Mouse (Mus musculus): ENCODE measurements at regions not wholly inside any gene's neighbourhood (a gene's known extent, or its start where the extent isn't known, plus 50 kb on each side); places are given as distances from the start of the nearest gene placed in this dataset.

DNA sequence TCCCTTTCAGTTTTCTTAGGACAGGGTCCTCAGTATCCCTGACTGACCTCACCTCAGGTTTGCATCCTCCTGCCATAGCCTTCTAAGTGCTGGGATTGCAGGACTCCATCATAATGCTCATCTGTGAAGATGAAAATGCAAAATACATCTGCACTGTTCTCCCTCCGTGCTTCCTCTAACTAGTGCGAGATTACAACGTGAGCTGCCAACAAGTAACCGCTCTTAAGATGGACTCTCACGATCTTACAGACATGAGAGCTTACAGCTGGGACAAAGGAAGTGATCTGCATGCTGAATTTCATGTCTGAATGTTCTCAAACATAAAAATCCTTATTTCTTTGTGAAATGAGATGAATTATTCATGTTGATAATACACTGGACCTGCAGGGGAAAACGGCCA lies 86.1 kb upstream of the Zc3h12c start:
- no peak overlapping the region for H3K27ac ChIP-seq (ENCODE audit: low read depth, low read length)

DNA sequence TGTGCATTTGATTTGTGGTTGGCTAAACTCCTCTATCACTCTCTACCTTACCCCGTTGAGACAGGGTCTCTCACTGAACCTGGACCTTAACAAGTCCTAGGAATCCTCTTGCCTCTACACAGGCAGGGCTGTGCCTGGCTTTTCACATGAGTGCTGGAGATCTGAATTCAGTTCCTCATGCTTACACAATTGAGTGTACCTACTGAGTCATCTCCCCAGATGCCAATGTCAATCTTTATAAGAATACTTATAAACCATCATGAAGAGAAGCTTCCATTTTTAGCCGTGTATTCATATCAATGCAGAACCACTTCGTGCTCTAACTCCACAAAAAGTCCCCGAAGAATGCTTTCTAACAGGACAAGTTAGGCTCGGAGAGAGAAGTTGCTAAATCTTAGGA lies 83.1 kb upstream of the Zc3h12c start:
- no peak overlapping the region for H3K4me3 ChIP-seq (ENCODE audit: low read depth, low read length)
- no peak overlapping the region for H3K4me2 ChIP-seq (ENCODE audit: low read length)
- no peak for ATAC-seq
- H3K9me3 ChIP-seq (replicated peaks; ENCODE audit: control insufficient read depth, low read length), result no peaks in the 10 kb centered on the region
- H3K27ac ChIP-seq (ENCODE audit: low read depth, low read length), result no peak overlapping the region
- H3K9ac ChIP-seq (ENCODE audit: low read length), result no peak overlapping the region
- WGBS, result 90% methylated on average over 5 of the region's 5 CpGs
- H3K36me3 ChIP-seq (ENCODE audit: control insufficient read depth, insufficient read depth, low read length), result no peaks in the 10 kb centered on the region
- no peaks in the 10 kb centered on the region for H3K4me1 ChIP-seq (ENCODE audit: control insufficient read depth, insufficient read depth, low read length)
- no peaks in the 10 kb centered on the region for H3K27me3 ChIP-seq (replicated peaks; ENCODE audit: control insufficient read depth, insufficient read depth, low read length)
- DNase-seq (ENCODE audit: low spot score), result no peak

More for the DNA sequence above, 86.1 kb upstream of the Zc3h12c start:
- H3K4me2 ChIP-seq (ENCODE audit: low read length), result no peak overlapping the region
- peak; percentile 17 for DNase-seq (ENCODE audit: low spot score)
- H3K27me3 ChIP-seq (replicated peaks; ENCODE audit: control insufficient read depth, insufficient read depth, low read length), result no peaks in the 10 kb centered on the region
- no peaks in the 10 kb centered on the region for H3K9me3 ChIP-seq (replicated peaks; ENCODE audit: control insufficient read depth, low read length)
- H3K4me3 ChIP-seq (ENCODE audit: low read depth, low read length), result no peak overlapping the region
- H3K4me1 ChIP-seq (ENCODE audit: control insufficient read depth, insufficient read depth, low read length), result no peaks in the 10 kb centered on the region
- WGBS, result 68% methylated on average over 6 of the region's 6 CpGs
- H3K36me3 ChIP-seq (ENCODE audit: control insufficient read depth, insufficient read depth, low read length), result no peaks in the 10 kb centered on the region
- H3K9ac ChIP-seq (ENCODE audit: low read length), result no peak overlapping the region
- ATAC-seq, result no peak

DNA sequence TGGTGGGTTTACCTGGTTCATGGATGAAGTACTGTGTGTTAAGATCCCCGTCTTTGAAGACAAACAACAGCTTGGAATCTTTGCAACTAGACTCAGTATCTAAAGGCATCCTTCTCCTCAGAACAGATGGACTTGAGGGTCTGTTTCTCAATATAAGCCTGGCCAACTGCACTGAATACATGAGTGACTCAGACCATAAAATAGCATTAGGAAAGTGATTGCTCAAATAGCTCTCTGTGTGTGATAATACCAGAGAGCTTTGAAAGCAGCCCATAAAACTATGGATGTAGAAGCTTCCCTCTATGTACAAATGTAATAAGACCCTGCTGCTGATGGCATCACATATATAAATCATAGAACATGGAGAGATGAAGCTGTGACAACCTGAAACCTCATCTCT lies 78.3 kb upstream of the Zc3h12c start:
- H3K27me3 ChIP-seq (replicated peaks; ENCODE audit: control insufficient read depth, insufficient read depth, low read length), result no peaks in the 10 kb centered on the region
- H3K4me1 ChIP-seq (ENCODE audit: control insufficient read depth, insufficient read depth, low read length), result no peaks in the 10 kb centered on the region
- no peaks in the 10 kb centered on the region for H3K36me3 ChIP-seq (ENCODE audit: control insufficient read depth, insufficient read depth, low read length)
- H3K9ac ChIP-seq (ENCODE audit: low read length), result no peak overlapping the region
- H3K4me2 ChIP-seq (ENCODE audit: low read length), result no peak overlapping the region
- ATAC-seq (no peak), DNase-seq (ENCODE audit: low spot score) (no peak)
- H3K4me3 ChIP-seq (ENCODE audit: low read depth, low read length), result no peak overlapping the region
- H3K9me3 ChIP-seq (replicated peaks; ENCODE audit: control insufficient read depth, low read length), result no peaks in the 10 kb centered on the region
- no peak overlapping the region for H3K27ac ChIP-seq (ENCODE audit: low read depth, low read length)
- WGBS, result 90% methylated on average over 1 of the region's 1 CpGs

DNA sequence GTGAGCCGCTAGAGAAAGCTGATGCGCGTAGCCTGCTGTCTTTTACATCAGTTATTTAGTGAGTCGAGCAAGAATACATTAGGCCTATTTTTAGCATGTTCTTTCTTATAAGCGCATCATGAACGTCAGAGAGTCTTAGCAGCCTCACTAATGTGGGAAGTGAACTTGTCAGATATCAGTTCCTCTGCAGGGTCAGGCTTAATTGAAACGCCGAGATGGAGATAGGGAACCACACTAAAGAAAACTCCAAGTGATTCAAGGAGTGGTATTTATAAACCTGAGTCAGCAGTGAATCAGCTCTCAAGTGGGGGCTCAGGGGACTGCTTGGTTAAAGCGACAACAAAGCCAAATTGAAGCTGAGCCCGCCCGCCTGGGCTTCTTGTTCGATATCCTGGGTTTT lies 75.7 kb upstream of the Zc3h12c start:
- WGBS, result 70% methylated on average over 12 of the region's 12 CpGs
- no peak for ATAC-seq
- H3K4me1 ChIP-seq (ENCODE audit: control insufficient read depth, insufficient read depth, low read length), result peaks cover 6% of the 10 kb centered on the region; the same call in 1 of the 2 replicates
- no peak overlapping the region for H3K4me3 ChIP-seq (ENCODE audit: low read depth, low read length)
- H3K4me2 ChIP-seq (ENCODE audit: low read length), result no peak overlapping the region
- no peaks in the 10 kb centered on the region for H3K36me3 ChIP-seq (ENCODE audit: control insufficient read depth, insufficient read depth, low read length)
- DNase-seq (ENCODE audit: low spot score), result peak; percentile 23
- no peaks in the 10 kb centered on the region for H3K27me3 ChIP-seq (replicated peaks; ENCODE audit: control insufficient read depth, insufficient read depth, low read length)
- H3K9me3 ChIP-seq (replicated peaks; ENCODE audit: control insufficient read depth, low read length), result no peaks in the 10 kb centered on the region
- no peak overlapping the region for H3K9ac ChIP-seq (ENCODE audit: low read length)
- H3K27ac ChIP-seq (ENCODE audit: low read depth, low read length), result no peak overlapping the region

DNA sequence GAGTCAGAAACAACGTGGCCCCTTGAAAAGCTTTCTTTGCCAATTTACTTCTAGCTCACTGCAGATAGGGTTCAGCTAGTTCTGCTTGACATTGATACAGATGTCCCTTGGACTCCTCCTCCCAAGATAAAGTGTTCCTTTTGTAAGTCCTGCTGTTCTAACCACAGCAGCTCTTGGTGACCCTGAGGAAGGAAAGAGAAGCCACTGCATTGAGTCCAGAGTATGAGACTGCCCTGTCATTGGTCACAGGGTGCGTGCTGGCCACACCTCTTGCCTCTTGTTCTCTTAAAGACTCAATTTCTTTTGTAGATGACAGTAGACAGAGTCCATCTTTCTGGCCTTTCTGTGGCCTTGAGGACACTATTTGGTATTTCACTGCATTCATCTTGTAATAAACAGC lies 74.7 kb upstream of the Zc3h12c start:
- Histone ChIP-seq H3K27me3 (replicated peaks; ENCODE audit: control insufficient read depth, insufficient read depth, low read length) (no peaks in the 10 kb centered on the region), H3K4me2 (ENCODE audit: low read length) (no peak overlapping the region), H3K9me3 (replicated peaks; ENCODE audit: control insufficient read depth, low read length) (no peaks in the 10 kb centered on the region), H3K9ac (ENCODE audit: low read length) (no peak overlapping the region), H3K4me1 (ENCODE audit: control insufficient read depth, insufficient read depth, low read length) (peaks cover 6% of the 10 kb centered on the region; the same call in 1 of the 2 replicates), H3K36me3 (ENCODE audit: control insufficient read depth, insufficient read depth, low read length) (no peaks in the 10 kb centered on the region), H3K4me3 (ENCODE audit: low read depth, low read length) (no peak overlapping the region), H3K27ac (ENCODE audit: low read depth, low read length) (no peak overlapping the region)
- 88% methylated on average over 2 of the region's 2 CpGs for WGBS
- DNase-seq (ENCODE audit: low spot score) (no peak), ATAC-seq (no peak)

DNA sequence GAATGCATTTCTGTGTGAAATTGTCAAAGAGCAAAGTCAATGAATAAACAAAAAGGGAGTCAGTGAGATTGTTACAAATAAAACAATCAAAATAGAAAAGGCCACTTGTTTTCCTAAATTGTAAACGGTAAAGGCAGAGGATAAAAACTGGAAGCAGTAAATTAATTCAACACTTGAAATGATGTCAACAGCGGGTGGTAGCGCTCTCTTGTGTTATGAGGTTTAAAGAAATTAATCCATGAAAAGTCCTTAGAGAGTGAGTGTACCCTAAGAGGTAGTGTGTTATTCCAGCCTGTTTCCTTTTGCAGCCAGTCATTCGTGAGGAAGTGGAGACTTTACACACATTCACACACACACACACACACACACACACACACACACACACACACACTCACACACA lies 73.2 kb upstream of the Zc3h12c start:
- WGBS, result 51% methylated on average over 4 of the region's 4 CpGs
- no peak for DNase-seq (ENCODE audit: low spot score)

DNA sequence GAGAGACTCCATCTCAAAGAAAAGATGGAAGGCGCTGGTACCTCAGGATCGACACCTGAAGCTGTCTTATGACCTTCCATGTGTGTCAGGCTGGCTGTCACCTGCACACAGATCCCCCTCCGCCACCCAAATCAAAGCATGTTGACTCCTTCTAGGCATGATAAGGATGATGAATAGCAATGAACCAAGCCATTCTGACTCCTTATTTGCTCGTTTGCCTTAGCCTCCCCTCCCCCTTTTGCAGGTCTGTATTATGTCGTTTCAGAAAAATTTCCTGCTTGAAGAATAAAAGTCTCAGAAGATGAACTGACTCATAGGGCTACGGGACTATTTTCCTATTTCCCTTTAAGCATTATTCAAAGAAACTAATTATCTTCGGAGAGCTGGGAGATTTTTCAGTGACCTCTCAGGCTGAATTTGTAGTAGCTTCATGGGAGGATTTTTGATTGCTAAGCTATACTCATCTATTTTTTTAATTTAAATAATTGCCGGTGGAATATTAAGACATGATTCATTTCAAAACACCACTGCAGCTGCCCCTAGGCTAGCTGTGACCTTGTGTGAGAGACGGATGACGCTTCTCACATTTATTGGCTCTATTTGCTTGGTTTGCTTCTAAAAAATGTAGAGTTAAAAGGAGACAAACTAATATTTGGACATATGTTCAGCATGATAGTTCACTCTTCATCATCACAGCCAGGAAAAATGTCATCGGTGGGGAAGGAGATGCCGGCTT lies 72.4 kb upstream of the Zc3h12c start:
- H3K4me2 ChIP-seq (ENCODE audit: low read length), result no peak overlapping the region
- no peaks in the 10 kb centered on the region for H3K27me3 ChIP-seq (replicated peaks; ENCODE audit: control insufficient read depth, insufficient read depth, low read length)
- H3K27ac ChIP-seq (ENCODE audit: low read depth, low read length), result no peak overlapping the region
- ATAC-seq, result no peak
- no peaks in the 10 kb centered on the region for H3K9me3 ChIP-seq (replicated peaks; ENCODE audit: control insufficient read depth, low read length)
- peaks cover 6% of the 10 kb centered on the region; the same call in 1 of the 2 replicates for H3K4me1 ChIP-seq (ENCODE audit: control insufficient read depth, insufficient read depth, low read length)
- 69% methylated on average over 12 of the region's 12 CpGs for WGBS
- no peaks in the 10 kb centered on the region for H3K36me3 ChIP-seq (ENCODE audit: control insufficient read depth, insufficient read depth, low read length)
- no peak overlapping the region for H3K4me3 ChIP-seq (ENCODE audit: low read depth, low read length)
- peak overlapping the region; percentile 14; the same call in 1 of the 2 replicates for H3K9ac ChIP-seq (ENCODE audit: low read length)
- DNase-seq (ENCODE audit: low spot score), result no peak

More for the DNA sequence above, 73.2 kb upstream of the Zc3h12c start:
- no peaks in the 10 kb centered on the region for H3K9me3 ChIP-seq (replicated peaks; ENCODE audit: control insufficient read depth, low read length)
- no peaks in the 10 kb centered on the region for H3K36me3 ChIP-seq (ENCODE audit: control insufficient read depth, insufficient read depth, low read length)
- H3K27ac ChIP-seq (ENCODE audit: low read depth, low read length), result no peak overlapping the region
- no peak for ATAC-seq
- no peak overlapping the region for H3K4me3 ChIP-seq (ENCODE audit: low read depth, low read length)
- no peaks in the 10 kb centered on the region for H3K27me3 ChIP-seq (replicated peaks; ENCODE audit: control insufficient read depth, insufficient read depth, low read length)
- H3K4me2 ChIP-seq (ENCODE audit: low read length), result no peak overlapping the region
- no peak overlapping the region for H3K9ac ChIP-seq (ENCODE audit: low read length)
- H3K4me1 ChIP-seq (ENCODE audit: control insufficient read depth, insufficient read depth, low read length), result peaks cover 6% of the 10 kb centered on the region; the same call in 1 of the 2 replicates

DNA sequence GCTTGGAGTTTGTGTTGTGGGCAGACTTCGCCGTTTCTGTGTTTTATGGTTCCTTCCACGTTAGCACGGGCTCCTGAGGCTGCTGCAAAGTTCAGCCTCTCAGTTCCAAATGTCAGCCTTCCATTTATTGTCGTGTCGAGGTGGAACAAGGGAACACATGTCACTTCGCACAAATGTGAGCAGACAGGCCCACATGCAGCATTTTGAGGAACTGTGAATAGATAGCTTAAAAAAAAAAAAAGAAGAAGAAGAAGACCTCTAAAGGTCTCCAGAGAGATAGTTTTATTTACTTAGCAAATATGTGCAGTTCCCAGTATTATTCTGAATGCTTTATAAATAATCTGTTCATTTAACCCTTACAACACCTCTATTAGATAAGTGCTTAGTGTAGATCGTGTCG lies 66.4 kb upstream of the Zc3h12c start:
- Histone ChIP-seq H3K4me3 (ENCODE audit: low read depth, low read length) (no peak overlapping the region), H3K36me3 (ENCODE audit: control insufficient read depth, insufficient read depth, low read length) (no peaks in the 10 kb centered on the region), H3K27me3 (replicated peaks; ENCODE audit: control insufficient read depth, insufficient read depth, low read length) (no peaks in the 10 kb centered on the region), H3K9me3 (replicated peaks; ENCODE audit: control insufficient read depth, low read length) (no peaks in the 10 kb centered on the region), H3K4me1 (ENCODE audit: control insufficient read depth, insufficient read depth, low read length) (no peaks in the 10 kb centered on the region), H3K4me2 (ENCODE audit: low read length) (no peak overlapping the region), H3K9ac (ENCODE audit: low read length) (no peak overlapping the region), H3K27ac (ENCODE audit: low read depth, low read length) (no peak overlapping the region)
- no peak for ATAC-seq
- 84% methylated on average over 9 of the region's 9 CpGs for WGBS
- DNase-seq (ENCODE audit: low spot score), result no peak

DNA sequence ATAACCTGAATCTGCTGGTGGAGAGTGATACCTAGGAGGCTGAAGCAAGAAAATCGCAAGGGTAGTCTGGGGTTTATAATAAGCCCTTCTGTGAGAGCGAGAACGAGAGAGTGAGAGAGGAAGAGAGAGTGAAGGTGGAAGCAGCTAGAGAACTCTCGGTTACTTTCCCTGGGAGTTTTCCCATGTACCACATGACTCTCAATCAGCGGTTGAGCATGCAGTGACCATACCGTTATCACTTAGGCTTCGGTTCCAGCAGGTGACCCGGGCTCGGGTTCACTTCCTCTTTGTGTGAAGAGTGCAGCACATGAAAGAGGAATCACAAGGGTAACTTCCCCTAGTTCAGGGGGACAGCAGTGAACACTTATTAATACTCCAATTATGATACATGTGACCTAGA lies 61.2 kb upstream of the Zc3h12c start:
- 96% methylated on average over 9 of the region's 9 CpGs for WGBS
- Histone ChIP-seq H3K9me3 (replicated peaks; ENCODE audit: control insufficient read depth, low read length) (no peaks in the 10 kb centered on the region), H3K4me3 (ENCODE audit: low read depth, low read length) (no peak overlapping the region), H3K27ac (ENCODE audit: low read depth, low read length) (no peak overlapping the region), H3K27me3 (replicated peaks; ENCODE audit: control insufficient read depth, insufficient read depth, low read length) (no peaks in the 10 kb centered on the region), H3K36me3 (ENCODE audit: control insufficient read depth, insufficient read depth, low read length) (no peaks in the 10 kb centered on the region), H3K4me2 (ENCODE audit: low read length) (no peak overlapping the region), H3K4me1 (ENCODE audit: control insufficient read depth, insufficient read depth, low read length) (no peaks in the 10 kb centered on the region), H3K9ac (ENCODE audit: low read length) (no peak overlapping the region)
- no peak for ATAC-seq
- DNase-seq (ENCODE audit: low spot score), result no peak

Measured in forebrain, embryonic 14.5 days (tissue).